Mouse (Mus musculus) hindbrain, embryonic 14.5 days (tissue): Measurements from ENCODE around the gene Gm38394. TPM values are rescaled to one million over a fixed set of nuclear protein-coding genes. Genes with fewer than 3 reads are reported as not detected.

Source experiments
- polyA plus RNA-seq: library from polyadenylated mRNA; unstranded; fragments of >200 nt; fragmentation: Nextera tagmentation; extraction: Ambion mirVana; gene quantifications from 2 replicates; pipeline ENCODE4 v1.2.1, GENCODE M21; 2014

Gm38394 gene
- polyA plus RNA-seq, 1 experiment from 2014 or later, result 5.6 TPM

Other genes with a start within 250 kb of the Gm38394 start
- gene Sox13, start 236.9 kb downstream of the Gm38394 start, polyA plus RNA-seq, result 5.8 and 6.0 TPM in 2 replicates
- 381 and 468 TPM in 2 replicates for gene Snrpe, start 51.0 kb downstream of the Gm38394 start, polyA plus RNA-seq
- not detected in 2 replicates for gene Zbed6, start 433 bp downstream of the Gm38394 start, polyA plus RNA-seq
- gene Lax1, start 28.8 kb upstream of the Gm38394 start, polyA plus RNA-seq, result 0.13 TPM in 1 of 2 replicates, not detected in the other
- 21.1 and 23.3 TPM in 2 replicates for gene Atp2b4, start 139.7 kb upstream of the Gm38394 start, polyA plus RNA-seq
- 3.2 TPM in 2 replicates for gene Optc, start 246.7 kb upstream of the Gm38394 start, polyA plus RNA-seq